Mouse (Mus musculus): ENCODE results near the gene Unc13b.

- TF ChIP-seq CTCF (IDR thresholded peaks at IDR 0.05; ENCODE audit: borderline replicate concordance, insufficient read depth, low read length) (no peak), POLR2A (IDR thresholded peaks at IDR 0.05; ENCODE audit: low read depth, low read length) (no peak)
Measured at GRCm38 (mm10) chr4:43206989-43207388, 148.2 kb downstream of the Unc13b start.
